Mouse (Mus musculus) ES-E14 (cell line): ENCODE measurements around the gene Clasp1.

Experiments
- HCFC1 ChIP-seq: IDR thresholded peaks from 2 replicates; pipeline ENCODE4 v1.6.1; 2012; ENCODE audit warnings: low read length, inconsistent platforms, borderline replicate concordance; ENCODE audit not compliant: insufficient read depth
- ZNF384 ChIP-seq: IDR thresholded peaks from 2 replicates; pipeline ENCODE4 v1.6.1; 2012; ENCODE audit warnings: low read depth, low read length, inconsistent platforms

DNA sequence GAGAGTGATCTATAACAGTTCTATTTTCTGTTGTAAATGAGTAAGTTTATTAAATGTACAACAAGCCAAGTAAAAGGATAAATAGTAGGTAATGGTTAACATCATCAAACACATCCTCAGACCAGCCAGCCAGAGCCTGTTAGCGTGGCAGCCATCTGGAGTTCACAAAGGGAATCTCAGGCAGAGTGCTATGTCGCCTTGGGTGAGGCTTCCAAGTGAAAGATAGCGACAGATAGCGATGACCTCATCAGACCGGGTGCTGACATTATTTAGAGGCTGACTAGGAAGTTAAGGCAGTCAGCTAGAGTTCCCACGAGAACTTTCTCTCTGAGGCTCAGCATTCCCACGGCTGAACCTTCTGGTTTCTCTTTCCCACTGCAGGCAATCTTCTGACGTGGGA lies 83.5 kb downstream of the Clasp1 start:
- TF ChIP-seq HCFC1 (no peak), ZNF384 (no peak)
